9 mouse cellular contexts compared by ENCODE assay signal in the genomic region with DNA sequence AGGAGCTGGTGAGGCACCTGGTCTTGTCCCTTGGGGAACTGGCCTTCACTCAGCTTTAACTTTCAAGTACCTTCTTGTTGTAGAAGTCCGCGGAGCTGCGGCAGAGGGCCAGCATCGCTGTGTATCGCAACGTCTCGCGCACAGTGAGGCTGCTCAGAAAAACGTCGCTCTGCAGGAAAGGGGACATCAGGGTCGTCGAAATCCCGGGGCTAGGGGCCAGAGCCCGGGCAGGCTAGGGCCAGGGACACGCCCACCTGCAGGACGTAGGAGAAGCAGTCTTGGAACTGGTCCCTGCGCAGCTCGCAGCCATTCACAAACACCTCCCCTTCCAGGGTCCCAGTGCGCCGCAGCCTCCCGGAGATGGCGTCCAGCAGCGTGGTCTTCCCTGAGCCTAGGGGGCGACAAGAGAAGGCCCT. TPM values are rescaled to one million over a fixed set of nuclear protein-coding genes. Genes with fewer than 3 reads are reported as not detected.
DNase-seq lines count a peak whose midpoint lies in the region; ATAC-seq and TF ChIP-seq lines count a peak whose summit lies in the region.
"Had no signal": no experiment of that assay in that cellular context is flagged by ENCODE, and none has a peak within 500 bp of the region (broad histone marks: within the 10 kb centered on the region; RNA-seq: fewer than 3 reads in every experiment).

A gene (plus strand): TSS at position 352 of the 416 bp plus-strand sequence.

- TF ChIP-seq CTCF in ES-Bruce4 (IDR thresholded peaks at IDR 0.05; ENCODE audit: low read depth, low read length): peak; percentile 13

- H3K27ac ChIP-seq in ES-Bruce4 (ENCODE audit: insufficient read depth, low read length): no peak within 1 kb of the TSS

- TF ChIP-seq POLR2A in ES-Bruce4 (IDR thresholded peaks at IDR 0.05; ENCODE audit: insufficient read depth, low read length): no peak

- H3K36me3 ChIP-seq in ES-Bruce4 (ENCODE audit: control insufficient read depth, insufficient read depth, low read length, poor library complexity, severe bottlenecking): no peaks in the 10 kb centered on the region

- H3K4me1 ChIP-seq in ES-Bruce4 (ENCODE audit: control insufficient read depth, insufficient read depth, low read length): no peaks in the 10 kb centered on the region

- TF ChIP-seq EP300 in ES-Bruce4 (IDR thresholded peaks at IDR 0.05; ENCODE audit: insufficient read depth, low read depth, low read length): no peak

- H3K9ac ChIP-seq in ES-Bruce4 (ENCODE audit: low read depth, poor library complexity, severe bottlenecking): no peak within 1 kb of the TSS

- peak; percentile 19 for DNase-seq in adrenal gland, adult 2 months
- DNase-seq in adrenal gland, adult 18-20 months (ENCODE audit: low spot score in 2 of 2): no peak
- peak; percentile 41 for DNase-seq in kidney, postnatal 14 days
- no peak for DNase-seq in left cerebral cortex, adult 8-10 months (ENCODE audit: low spot score in 2 of 2)
- no peak for DNase-seq in T-cell, adult 2 months (ENCODE audit: low spot score)

- no peaks in the 10 kb centered on the region for H3K27me3 ChIP-seq in ES-Bruce4 (ENCODE audit: control insufficient read depth, insufficient read depth, low read length, poor library complexity, severe bottlenecking)

- peak; percentile 43 for ATAC-seq in granulocyte monocyte progenitor cell, adult 5-6 weeks (replicated peaks; ENCODE audit: poor library complexity, severe bottlenecking)
- peak; percentile 34; the same call in 1 of the 2 replicates for ATAC-seq in megakaryocyte progenitor cell, adult 5-6 weeks (replicated peaks; ENCODE audit: poor library complexity)

- peak within 1 kb of the TSS; percentile 21 for H3K4me3 ChIP-seq in ES-Bruce4 (ENCODE audit: low read depth, low read length)

- H3K9me3 ChIP-seq in ES-Bruce4 (replicated peaks; ENCODE audit: control insufficient read depth, insufficient read depth, low read length, poor library complexity, severe bottlenecking): no peaks in the 10 kb centered on the region

RNA-seq across cellular contexts. Expression of the gene that starts here (rescaled TPM):
- under 1 TPM in 1 of 2 experiments, not detected in 1; 0.14 TPM for total RNA-seq in adrenal gland, adult 2 months (2021)
- polyA plus RNA-seq in adrenal gland, adult 2 months (2012; rRNA removed): 0.09 TPM in 1 of 2 replicates, not detected in the other
- not detected for total RNA-seq in adrenal gland, adult 18-20 months (2021)
- polyA plus RNA-seq in ES-Bruce4 (2011; ENCODE audit: insufficient read depth, insufficient read length, low read depth, missing spikeins): not detected in 2 replicates
- not detected in 2 replicates for total RNA-seq in granulocyte monocyte progenitor cell, adult 5-6 weeks (2014; fragmentation: Nextera tagmentation)
- not detected in 2 replicates for total RNA-seq in granulocyte monocyte progenitor cell, adult 5-6 weeks (2017)
- total RNA-seq in megakaryocyte progenitor cell, adult 5-6 weeks (2015): not detected in 2 replicates
- not detected in 2 replicates for total RNA-seq in megakaryocyte progenitor cell, adult 5-6 weeks (2017)
- total RNA-seq in left cerebral cortex, adult 8-10 months (2022): under 1 TPM in 1 of 4 experiments, not detected in 3; 0.13 TPM
- total RNA-seq: common myeloid progenitor, adult 5-6 weeks had no signal

Comparison
In these comparisons a context has a peak if more than half of its experiments do, and no peak if none do; other contexts are left out.
1. Peak in DNase-seq in adrenal gland, adult 2 months; RNA of the gene not detected or under 1 TPM.
2. Peak in ATAC-seq in granulocyte monocyte progenitor cell, adult 5-6 weeks; RNA of the gene not detected or under 1 TPM.
3. Peak in ATAC-seq in megakaryocyte progenitor cell, adult 5-6 weeks; RNA of the gene not detected or under 1 TPM.